Mouse (Mus musculus) heart, embryonic 11.5 days (tissue): Measurements from ENCODE around the gene Cadm2. TPM values are rescaled to one million over a fixed set of nuclear protein-coding genes. Genes with fewer than 3 reads are reported as not detected.

Experiments used
- ATAC-seq: fragments of 200-750 bp; cut with Nextera tagmentation; replicated peaks from 2 replicates; pipeline ENCODE4 v1.8.0; 2017; ENCODE audit warnings: moderate library complexity; ENCODE audit not compliant: insufficient number of reproducible peaks, low FRiP score, low TSS enrichment
- H3K27ac ChIP-seq: fragments of 300-500 bp; sonication (generic); 2 replicates; pipeline ENCODE4 v1.5.1; 2014; ENCODE audit warnings: mild to moderate bottlenecking, low read depth, low read length
- H3K27me3 ChIP-seq: fragments of 300-500 bp; sonication (generic); 2 replicates; pipeline ENCODE4 v1.6.1; 2014; ENCODE audit warnings: mild to moderate bottlenecking, low read length, mixed read lengths; ENCODE audit not compliant: control insufficient read depth, insufficient read depth
- H3K36me3 ChIP-seq: fragments of 300-500 bp; sonication (generic); 2 replicates; pipeline ENCODE4 v1.6.1; 2014; ENCODE audit warnings: mild to moderate bottlenecking, low read length, moderate library complexity, mixed read lengths; ENCODE audit not compliant: control insufficient read depth, insufficient read depth
- H3K4me1 ChIP-seq: fragments of 300-500 bp; sonication (generic); 2 replicates; pipeline ENCODE4 v1.6.1; 2014; ENCODE audit warnings: low read length; ENCODE audit not compliant: control insufficient read depth, insufficient read depth
- H3K4me2 ChIP-seq: fragments of 300-500 bp; sonication (generic); 2 replicates; pipeline ENCODE4 v1.6.1; 2014; ENCODE audit warnings: mild to moderate bottlenecking, moderate library complexity
- H3K4me3 ChIP-seq: fragments of 300-500 bp; sonication (generic); 2 replicates; pipeline ENCODE4 v1.5.1; 2014; ENCODE audit warnings: low read depth, low read length
- H3K9ac ChIP-seq: fragments of 300-500 bp; sonication (generic); 2 replicates; pipeline ENCODE4 v1.6.1; 2014; ENCODE audit warnings: mild to moderate bottlenecking, low read depth, low read length, moderate library complexity
- H3K9me3 ChIP-seq: fragments of 300-500 bp; sonication (generic); replicated peaks from 2 replicates; pipeline ENCODE4 v1.6.1; 2016; ENCODE audit warnings: low read length; ENCODE audit not compliant: control insufficient read depth
- WGBS: fragments of 180-500 bp; shearing (Covaris S2); extraction: QIAGEN DNeasy Blood & Tissue Kit; methylation state at CpG from one replicate; pipeline ENCODE4 v1.1.7; 2014; ENCODE audit not compliant: insufficient replicate concordance; 5-methylcytosine and 5-hydroxymethylcytosine counted together
- polyA plus RNA-seq: library from polyadenylated mRNA; unstranded; fragments of >200 nt; fragmentation: Nextera tagmentation; extraction: Ambion mirVana; gene quantifications from 2 replicates; pipeline ENCODE4 v1.2.1, GENCODE M21; 2014

Gene Cadm2
- polyA plus RNA-seq, 1 experiment from 2014 or later = 0.52 TPM

DNA sequence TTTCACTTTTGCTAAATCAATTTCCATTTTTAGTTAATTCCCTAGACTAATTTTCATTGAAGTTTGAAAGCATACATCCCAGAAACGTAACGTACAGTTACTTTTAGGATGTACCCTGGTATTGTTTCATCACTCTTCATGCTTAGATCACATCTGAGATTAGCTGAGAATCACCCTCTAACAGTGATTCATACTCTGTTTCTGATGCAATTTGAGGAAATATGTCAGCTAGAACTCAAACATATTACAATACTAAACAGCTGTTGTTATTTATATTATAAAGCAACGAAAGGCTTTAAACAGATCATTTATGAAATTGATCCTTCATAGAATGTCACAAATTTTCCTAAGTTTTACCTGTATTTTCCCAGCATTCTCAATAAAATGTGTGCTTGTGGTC is 336.0 kb downstream of the Cadm2 start:
- ATAC-seq = no peak
- H3K4me3 ChIP-seq = no peak overlapping the region
- 82% methylated on average over 3 of the region's 3 CpGs for WGBS
- no peaks in the 10 kb centered on the region for H3K4me1 ChIP-seq
- H3K9me3 ChIP-seq = no peaks in the 10 kb centered on the region
- no peak overlapping the region for H3K27ac ChIP-seq
- no peaks in the 10 kb centered on the region for H3K27me3 ChIP-seq
- no peak overlapping the region for H3K4me2 ChIP-seq
- H3K36me3 ChIP-seq = no peaks in the 10 kb centered on the region
- no peak overlapping the region for H3K9ac ChIP-seq

DNA sequence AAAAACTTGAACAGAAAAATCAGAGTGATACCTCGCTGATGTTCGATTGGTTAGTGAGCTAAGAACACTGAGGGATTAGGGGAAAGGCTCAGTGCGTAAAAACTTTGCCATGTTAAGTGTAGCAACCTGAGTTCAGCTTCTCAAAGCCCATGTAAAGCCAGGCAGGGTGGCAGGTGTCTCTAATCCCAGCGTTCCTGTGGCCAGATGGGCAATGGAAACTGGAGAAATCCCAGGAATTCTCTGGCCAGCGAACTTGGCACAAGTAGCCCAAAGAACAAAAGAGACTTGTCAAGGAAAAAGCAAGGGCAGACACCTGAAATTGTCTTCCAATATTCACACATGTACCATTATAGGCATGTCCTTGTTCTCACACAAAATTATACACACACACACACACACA is 377.1 kb downstream of the Cadm2 start:
- 69% methylated on average over 5 of the region's 5 CpGs for WGBS

DNA sequence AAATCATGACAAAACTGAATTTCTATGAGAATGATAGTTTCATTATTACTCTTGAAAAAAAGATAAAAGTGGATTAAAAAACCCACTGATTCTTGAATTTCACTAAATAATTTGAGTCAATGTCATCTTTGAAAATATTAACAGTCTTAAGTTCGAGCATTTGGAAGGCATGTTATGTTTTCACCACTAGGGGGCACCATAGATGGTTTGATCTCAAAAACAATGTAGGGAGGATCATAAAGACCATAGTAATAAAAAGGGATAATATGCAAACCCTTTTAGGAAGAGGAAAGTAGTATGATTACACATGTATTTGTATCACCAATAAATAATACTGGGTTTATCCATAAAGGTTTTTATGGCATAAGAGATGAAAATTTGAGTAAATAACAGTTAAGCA is 385.8 kb downstream of the Cadm2 start:
- Histone ChIP-seq H3K36me3 (no peaks in the 10 kb centered on the region), H3K27me3 (no peaks in the 10 kb centered on the region), H3K4me3 (no peak overlapping the region), H3K4me2 (no peak overlapping the region), H3K4me1 (no peaks in the 10 kb centered on the region), H3K9me3 (no peaks in the 10 kb centered on the region), H3K27ac (no peak overlapping the region), H3K9ac (no peak overlapping the region)
- no peak for ATAC-seq
- 23% methylated on average over 1 of the region's 1 CpGs for WGBS

More for the DNA sequence above, 377.1 kb downstream of the Cadm2 start:
- no peaks in the 10 kb centered on the region for H3K4me1 ChIP-seq
- H3K9ac ChIP-seq = no peak overlapping the region
- no peak overlapping the region for H3K4me2 ChIP-seq
- H3K36me3 ChIP-seq = no peaks in the 10 kb centered on the region
- H3K27ac ChIP-seq = no peak overlapping the region
- H3K4me3 ChIP-seq = no peak overlapping the region
- H3K27me3 ChIP-seq = no peaks in the 10 kb centered on the region
- no peaks in the 10 kb centered on the region for H3K9me3 ChIP-seq
- no peak for ATAC-seq

DNA sequence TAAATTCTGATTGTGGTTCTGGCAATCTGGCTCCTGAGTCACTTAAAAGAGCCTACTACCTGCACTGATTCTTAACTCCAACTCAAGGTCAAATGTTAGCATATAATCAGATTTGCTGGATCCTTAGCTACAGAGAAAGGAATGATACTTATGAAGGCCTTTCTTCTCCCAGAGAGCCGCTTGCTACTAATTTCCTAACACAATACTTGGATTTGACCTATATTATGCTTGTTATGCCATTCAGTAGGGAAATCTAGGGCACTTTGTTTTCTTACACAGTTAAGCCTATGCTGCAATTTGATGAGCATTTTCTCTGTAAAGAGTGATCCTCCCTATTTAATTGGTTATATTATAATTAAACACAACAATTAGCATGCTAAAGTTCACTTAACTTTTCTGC is 394.0 kb downstream of the Cadm2 start:
- Histone ChIP-seq H3K4me2 (no peak overlapping the region), H3K36me3 (no peaks in the 10 kb centered on the region), H3K4me3 (no peak overlapping the region), H3K9ac (no peak overlapping the region), H3K27ac (no peak overlapping the region), H3K4me1 (no peaks in the 10 kb centered on the region), H3K27me3 (no peaks in the 10 kb centered on the region), H3K9me3 (no peaks in the 10 kb centered on the region)
- 76% methylated on average over 1 of the region's 1 CpGs for WGBS
- no peak for ATAC-seq

DNA sequence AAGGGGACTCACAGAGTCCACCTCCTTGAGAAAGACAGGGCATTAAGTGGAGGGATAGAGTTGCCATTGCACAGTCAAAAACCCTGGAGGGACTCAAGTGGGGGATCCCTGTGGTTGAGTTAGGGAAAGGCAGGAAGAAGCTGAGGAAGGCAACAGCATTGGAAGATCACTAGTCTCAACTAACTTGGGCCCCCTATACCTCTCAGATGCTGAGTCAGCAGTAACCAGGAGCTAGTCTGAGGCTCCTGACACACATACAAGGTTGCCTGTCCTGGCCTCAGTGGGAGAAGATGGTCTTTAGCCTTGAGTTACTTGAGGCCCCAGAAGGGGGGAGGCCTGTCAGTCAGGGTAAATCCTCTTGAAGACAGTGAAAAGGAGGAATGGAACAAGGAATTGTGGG is 417.4 kb downstream of the Cadm2 start:
- Histone ChIP-seq H3K27me3 (no peaks in the 10 kb centered on the region), H3K9ac (no peak overlapping the region), H3K9me3 (no peaks in the 10 kb centered on the region), H3K4me1 (no peaks in the 10 kb centered on the region), H3K27ac (no peak overlapping the region), H3K36me3 (no peaks in the 10 kb centered on the region), H3K4me2 (no peak overlapping the region), H3K4me3 (no peak overlapping the region)
- ATAC-seq = no peak

DNA sequence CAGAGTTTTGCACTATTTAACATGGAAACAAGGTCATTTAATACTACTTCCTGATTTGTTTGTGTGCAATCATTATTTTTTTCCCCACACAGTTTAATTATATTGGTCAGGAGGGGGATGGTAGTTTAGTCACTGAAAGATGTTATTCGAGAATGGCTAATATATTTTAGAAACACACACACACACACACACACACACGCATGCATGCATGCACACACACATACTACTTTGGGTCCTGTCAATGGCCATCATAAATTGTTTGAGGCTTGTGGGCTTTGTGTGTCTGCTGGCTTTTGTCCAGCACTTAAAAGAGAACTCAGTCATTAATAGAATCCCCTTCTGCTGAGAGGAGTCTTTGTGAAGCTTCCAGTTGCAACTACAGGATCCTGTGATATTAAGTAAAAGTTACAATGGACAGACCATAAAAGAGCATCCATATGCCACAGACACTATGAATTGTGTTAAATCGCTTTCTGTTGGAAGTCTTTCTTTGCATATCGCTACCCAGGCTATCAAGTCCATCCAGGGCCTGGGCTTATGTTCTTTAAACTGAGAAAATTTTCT is 427.8 kb downstream of the Cadm2 start:
- Histone ChIP-seq H3K36me3 (no peaks in the 10 kb centered on the region), H3K4me3 (no peak overlapping the region), H3K9me3 (no peaks in the 10 kb centered on the region), H3K4me1 (no peaks in the 10 kb centered on the region), H3K27ac (no peak overlapping the region), H3K9ac (no peak overlapping the region), H3K27me3 (no peaks in the 10 kb centered on the region), H3K4me2 (no peak overlapping the region)
- WGBS = 87% methylated on average over 4 of the region's 4 CpGs
- ATAC-seq = no peak

DNA sequence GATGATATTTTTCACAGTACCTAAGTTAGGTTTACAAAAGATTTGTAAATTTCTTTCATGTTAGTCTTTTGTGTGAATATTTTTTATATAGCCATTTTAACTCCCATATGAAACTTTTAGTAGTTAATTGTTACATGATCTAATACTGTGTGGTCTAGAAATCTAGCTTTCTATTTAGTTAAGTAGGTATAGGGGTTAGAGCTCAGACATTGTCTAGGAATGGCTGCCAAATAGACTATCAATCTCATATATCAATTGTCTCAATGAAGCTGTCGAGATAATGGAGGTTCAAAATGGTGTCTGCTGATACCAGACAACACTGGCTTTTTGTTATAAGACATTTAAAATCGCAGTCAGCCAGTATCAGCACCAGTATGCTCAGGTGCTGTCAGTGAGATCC is 428.3 kb downstream of the Cadm2 start:
- Histone ChIP-seq H3K4me3 (no peak overlapping the region), H3K27me3 (no peaks in the 10 kb centered on the region), H3K36me3 (no peaks in the 10 kb centered on the region), H3K27ac (no peak overlapping the region), H3K4me2 (no peak overlapping the region), H3K4me1 (no peaks in the 10 kb centered on the region), H3K9me3 (no peaks in the 10 kb centered on the region), H3K9ac (no peak overlapping the region)
- ATAC-seq = no peak
- 53% methylated on average over 2 of the region's 2 CpGs for WGBS

DNA sequence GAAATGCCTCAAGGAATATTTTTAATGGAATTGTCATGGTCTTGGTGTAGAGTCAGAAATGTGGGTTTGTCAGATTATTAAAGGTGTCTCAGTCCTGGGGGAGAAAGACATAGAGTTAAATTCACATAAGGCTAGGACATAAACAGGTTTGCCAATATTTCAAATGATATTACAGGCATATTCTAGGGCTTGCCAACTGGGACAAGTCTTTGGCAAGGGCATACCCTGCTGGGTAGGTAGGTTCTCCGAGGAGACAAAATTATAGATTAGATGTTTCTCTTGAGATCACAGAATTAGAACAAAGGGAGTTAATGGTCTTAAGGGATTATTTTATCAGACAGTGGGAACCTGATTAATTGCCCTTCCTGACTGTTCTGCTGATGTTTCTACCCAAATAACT is 434.4 kb downstream of the Cadm2 start:
- H3K4me1 ChIP-seq = no peaks in the 10 kb centered on the region
- H3K4me2 ChIP-seq = no peak overlapping the region
- no peak for ATAC-seq
- H3K9ac ChIP-seq = no peak overlapping the region
- H3K27me3 ChIP-seq = no peaks in the 10 kb centered on the region
- no peaks in the 10 kb centered on the region for H3K9me3 ChIP-seq
- no peaks in the 10 kb centered on the region for H3K36me3 ChIP-seq
- H3K27ac ChIP-seq = no peak overlapping the region
- WGBS = 68% methylated on average over 1 of the region's 1 CpGs
- no peak overlapping the region for H3K4me3 ChIP-seq

DNA sequence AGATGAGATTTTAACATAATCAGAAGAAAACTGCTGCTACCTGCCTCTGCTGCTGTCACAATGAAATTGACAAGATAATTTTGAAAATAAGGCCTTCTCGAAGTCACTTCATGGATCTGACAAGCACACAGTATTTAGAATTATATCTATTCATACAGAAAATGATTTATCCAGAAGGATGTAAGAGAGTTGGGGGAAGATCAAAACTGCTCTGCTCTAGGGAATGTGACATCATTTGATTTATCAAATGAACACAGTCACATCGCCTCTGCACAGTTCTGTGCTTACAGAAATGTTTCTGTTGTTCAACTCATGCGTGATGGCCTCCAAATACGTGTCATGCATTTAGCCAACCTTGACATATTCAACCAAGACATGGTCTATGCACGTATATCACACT is 437.8 kb downstream of the Cadm2 start:
- Histone ChIP-seq H3K9ac (no peak overlapping the region), H3K4me2 (no peak overlapping the region), H3K4me1 (no peaks in the 10 kb centered on the region), H3K27ac (no peak overlapping the region), H3K36me3 (no peaks in the 10 kb centered on the region), H3K27me3 (no peaks in the 10 kb centered on the region), H3K9me3 (no peaks in the 10 kb centered on the region), H3K4me3 (no peak overlapping the region)
- WGBS = 83% methylated on average over 5 of the region's 5 CpGs
- ATAC-seq = no peak
